Mouse (Mus musculus) kidney, adult 9 months (tissue): ENCODE results near the gene Troap.

Source experiments
- DNase-seq: peaks from one replicate; pipeline ENCODE4 v3.0.0; 2022

The Troap gene

GRCm38 (mm10) chr15:99087253-99088075 lies 13.1 kb downstream of the Troap start, which contains the start of gene C1ql4:
TSS of gene C1ql4 (minus strand) at chr15:99087817.
- no peak for DNase-seq

GRCm38 (mm10) chr15:99088292-99088691 lies 13.9 kb downstream of the Troap start:
- peak; percentile 72 for DNase-seq

GRCm38 (mm10) chr15:99089069-99089468 lies 14.7 kb downstream of the Troap start:
- no peak for DNase-seq

- no peak for DNase-seq
These were observed 18.5 kb downstream of the Troap start, which contains the start of gene Dnajc22 for GRCm38 (mm10) chr15:99092870-99093269. TSS of gene Dnajc22 (plus strand) at chr15:99093170.

- no peak for DNase-seq
These were observed 19.2 kb downstream of the Troap start for GRCm38 (mm10) chr15:99093291-99094258.

- DNase-seq = no peak
These were observed 20.4 kb downstream of the Troap start for GRCm38 (mm10) chr15:99094631-99095270.

- no peak for DNase-seq
These were observed 21.0 kb downstream of the Troap start for GRCm38 (mm10) chr15:99095356-99095755.

GRCm38 (mm10) chr15:99096061-99096793 lies 21.9 kb downstream of the Troap start:
- DNase-seq = peak; percentile 45

- peak; percentile 58 for DNase-seq
These were observed 22.6 kb downstream of the Troap start for GRCm38 (mm10) chr15:99096831-99097500.

GRCm38 (mm10) chr15:99097840-99098492 lies 23.6 kb downstream of the Troap start:
- peak; percentile 36 for DNase-seq

GRCm38 (mm10) chr15:99098493-99098861 lies 24.1 kb downstream of the Troap start:
- DNase-seq = no peak

GRCm38 (mm10) chr15:99099139-99099556 lies 24.8 kb downstream of the Troap start:
- DNase-seq = peak; percentile 95

GRCm38 (mm10) chr15:99099984-99100383 lies 25.6 kb downstream of the Troap start:
- DNase-seq = peak; percentile 40

GRCm38 (mm10) chr15:99105238-99105637 lies 30.9 kb downstream of the Troap start:
- DNase-seq = peak; percentile 38

- DNase-seq = no peak
These were observed 33.5 kb downstream of the Troap start for GRCm38 (mm10) chr15:99107866-99108265.

- DNase-seq = no peak
These were observed 36.8 kb downstream of the Troap start for GRCm38 (mm10) chr15:99111139-99111538.

- DNase-seq = peak; percentile 62
These were observed 37.4 kb downstream of the Troap start for GRCm38 (mm10) chr15:99111809-99112208.

GRCm38 (mm10) chr15:99112843-99113395 lies 38.5 kb downstream of the Troap start:
- no peak for DNase-seq

- DNase-seq = peak; percentile 41
These were observed 39.1 kb downstream of the Troap start for GRCm38 (mm10) chr15:99113396-99113975.
